Mouse (Mus musculus): ENCODE results near the gene Actr8.

The Actr8 gene

DNA sequence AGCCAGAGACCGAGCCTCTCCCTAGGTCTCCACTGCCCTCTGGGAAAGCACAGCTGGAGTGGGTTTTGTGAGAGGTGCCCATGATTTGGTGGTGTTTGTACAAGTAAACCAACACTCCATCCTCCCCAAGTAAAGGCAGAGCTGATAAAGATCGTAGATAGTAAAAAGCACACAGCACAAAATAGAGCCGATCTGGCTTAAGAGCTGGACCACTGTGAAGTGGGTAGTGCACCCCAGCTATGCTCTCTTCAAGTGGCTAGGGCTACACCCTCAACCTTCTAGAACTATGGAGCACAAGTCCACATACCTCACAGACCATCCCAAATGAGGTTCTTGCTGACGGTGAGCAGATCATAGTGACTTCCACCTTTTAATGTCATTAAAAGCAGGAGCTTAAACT, 61.3 kb downstream of the Actr8 start:
- DNase-seq (ENCODE audit: low spot score) = no peak

DNA sequence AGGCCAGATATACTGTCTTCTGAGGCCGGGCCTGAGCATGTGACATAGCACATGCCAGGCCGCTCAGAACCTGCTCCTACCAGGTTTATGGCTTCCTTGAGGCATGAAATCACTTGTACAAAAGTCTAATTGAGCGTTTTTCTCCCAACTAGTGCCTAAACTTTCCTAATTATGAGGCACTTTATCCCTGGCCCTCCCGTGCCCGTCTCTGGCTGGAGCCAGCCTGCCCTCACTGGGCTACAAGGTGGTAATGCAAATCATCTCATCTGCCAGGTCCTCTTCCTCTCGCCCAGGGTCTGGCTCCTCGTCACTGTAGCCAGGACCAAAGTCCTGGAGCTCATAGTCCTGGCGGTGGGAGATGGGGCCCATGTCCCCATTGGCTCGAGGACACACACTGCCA, 63.7 kb downstream of the Actr8 start:
- no peak for DNase-seq (ENCODE audit: low spot score)

DNA sequence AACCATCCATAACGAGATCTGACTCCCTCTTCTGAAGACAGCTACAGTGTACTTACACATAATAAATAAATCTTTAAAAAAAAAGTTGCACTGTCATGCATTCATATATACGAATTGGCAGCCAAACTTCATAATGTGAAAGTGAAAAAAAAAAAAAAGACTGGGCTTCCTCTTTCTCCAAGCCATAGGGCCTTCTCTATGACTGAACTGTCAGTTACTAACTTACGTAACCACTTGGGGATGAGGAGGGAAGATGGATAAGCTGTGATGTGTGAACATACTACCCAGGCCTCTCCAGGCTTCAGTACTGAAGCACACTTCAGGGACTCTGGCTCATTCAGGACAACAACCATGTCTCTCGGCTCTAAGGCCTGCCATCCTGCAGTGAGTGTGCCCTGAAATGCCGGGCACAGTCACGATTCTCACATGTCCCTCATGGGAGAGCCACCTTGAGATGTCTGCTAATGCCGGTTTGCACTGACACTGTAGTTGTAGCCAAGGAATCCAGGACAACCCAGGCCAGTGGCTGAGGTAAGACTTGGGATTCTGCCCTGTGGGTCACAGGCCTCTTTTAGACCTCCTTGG, 65.3 kb downstream of the Actr8 start:
- no peak for DNase-seq (ENCODE audit: low spot score)

DNA sequence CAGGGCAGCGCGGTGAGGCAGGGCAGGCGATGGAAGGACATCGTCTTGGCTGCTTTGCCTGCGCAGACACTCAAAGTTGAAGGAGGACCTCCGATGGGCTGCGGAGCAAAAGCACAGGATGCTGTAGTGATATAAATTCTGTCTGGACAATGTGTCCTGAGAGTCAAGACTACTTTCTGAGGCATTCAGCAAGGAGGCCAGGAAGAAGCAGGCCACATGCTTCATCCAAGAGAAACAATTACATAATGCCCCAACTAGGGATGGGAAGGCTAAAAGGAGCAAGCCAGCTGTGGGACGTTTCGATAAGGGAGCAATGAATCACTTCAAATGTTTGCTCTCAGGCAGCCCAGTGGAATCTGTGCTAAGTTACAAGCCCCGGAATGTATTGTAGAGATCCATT, 67.1 kb downstream of the Actr8 start:
- DNase-seq (ENCODE audit: low spot score) = no peak

DNA sequence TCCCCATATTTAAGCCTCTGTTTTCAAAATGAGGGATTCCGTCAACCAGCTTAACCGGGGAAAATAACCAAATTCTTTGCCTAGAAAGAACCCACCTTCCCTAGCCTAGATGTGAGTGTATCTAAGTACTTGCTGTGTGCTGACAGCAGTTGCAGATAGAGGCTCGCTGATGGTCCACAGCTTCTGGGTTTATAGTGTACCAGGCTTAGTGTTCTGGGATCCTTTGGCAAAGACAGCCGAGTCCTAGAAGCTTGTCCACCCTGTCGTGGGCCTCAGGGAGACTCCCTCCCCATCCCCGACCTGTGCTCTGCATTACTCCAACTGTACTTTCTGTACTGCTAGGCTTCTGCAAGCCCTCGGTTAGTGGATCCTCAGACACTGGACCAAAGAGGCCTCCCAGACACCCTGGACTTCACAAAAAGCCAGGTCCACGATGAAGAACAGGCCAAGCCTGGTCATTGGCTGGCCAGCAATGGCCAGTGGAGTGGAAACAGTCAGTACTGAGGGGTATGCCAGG, 67.6 kb downstream of the Actr8 start:
- DNase-seq (ENCODE audit: low spot score) = no peak

DNA sequence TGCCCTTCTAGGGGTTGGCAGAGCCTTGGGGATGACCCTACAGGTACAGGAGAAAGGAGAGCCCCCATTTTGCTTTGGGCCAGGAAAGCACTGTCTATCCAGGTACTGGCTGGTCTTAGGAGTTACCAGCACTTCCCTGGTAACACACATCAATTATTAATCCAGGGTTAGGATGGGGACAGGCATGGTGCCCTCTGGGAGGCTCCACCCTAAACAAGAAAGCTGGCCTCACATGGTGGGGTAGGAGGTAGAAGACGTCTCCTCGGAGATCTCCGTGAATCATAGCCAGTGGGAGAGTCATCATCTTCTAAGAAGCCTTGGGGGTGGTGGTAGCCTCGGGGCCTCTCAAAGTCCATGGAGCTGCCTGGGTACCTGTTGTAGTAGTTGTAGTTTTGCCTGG, 68.8 kb downstream of the Actr8 start:
- DNase-seq (ENCODE audit: low spot score) = no peak

DNA sequence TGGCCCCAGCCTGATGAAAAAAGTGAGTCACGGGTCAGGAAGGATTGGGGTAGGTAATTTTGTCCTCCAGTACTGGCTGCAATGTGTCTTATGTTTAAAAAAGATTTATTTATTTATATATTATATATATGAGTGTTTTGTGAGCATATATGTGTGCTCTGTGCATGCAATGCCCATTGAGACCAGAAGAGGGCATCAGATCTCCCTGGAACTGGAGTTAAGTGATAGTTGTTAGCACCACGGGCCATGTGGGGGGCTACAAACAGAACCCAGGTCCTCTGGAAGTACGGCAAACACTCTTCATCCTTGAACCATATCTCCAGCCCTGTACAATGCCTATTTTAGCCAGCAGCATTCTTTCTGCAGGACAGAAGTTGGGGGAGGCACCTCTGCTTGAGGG, 69.9 kb downstream of the Actr8 start:
- no peak for DNase-seq (ENCODE audit: low spot score)

DNA sequence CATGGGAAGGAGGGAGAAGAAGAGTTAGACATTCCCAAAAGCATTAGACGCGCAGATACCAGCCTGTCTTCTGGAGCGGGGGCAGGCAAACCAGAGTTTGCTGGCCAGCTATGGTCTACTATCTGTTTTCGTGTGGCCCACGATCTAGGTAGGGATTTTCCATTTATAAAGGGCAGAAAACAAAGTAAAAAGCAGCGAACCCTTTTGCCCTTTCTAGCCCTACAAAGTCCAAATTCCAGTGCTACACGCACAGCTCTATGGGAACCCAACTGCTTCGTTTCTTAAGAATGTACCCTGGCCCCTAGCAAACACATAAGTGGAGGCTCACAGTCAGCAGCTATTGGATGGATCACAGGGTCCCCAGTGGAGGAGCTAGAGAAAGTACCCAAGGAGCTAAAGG, 72.1 kb downstream of the Actr8 start:
- DNase-seq (ENCODE audit: low spot score) = no peak

DNA sequence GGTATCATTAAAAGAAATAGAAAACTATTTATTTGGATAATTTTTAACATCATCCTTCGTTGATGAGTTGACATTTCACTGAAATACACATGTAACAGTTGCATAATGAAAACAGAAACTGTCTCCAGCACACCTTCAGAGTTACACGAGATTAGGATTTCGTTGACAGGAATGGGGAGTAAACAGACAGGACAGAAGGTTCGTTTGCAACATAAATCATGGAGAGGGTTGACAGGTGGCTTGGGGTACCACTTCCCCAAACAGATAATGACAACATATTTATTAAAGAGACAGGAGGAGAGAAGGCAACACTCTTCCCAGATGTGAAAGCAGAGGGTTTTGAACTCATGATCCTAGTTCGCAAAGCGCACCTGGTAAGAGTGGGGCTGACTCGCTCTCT, 76.8 kb downstream of the Actr8 start:
- no peak for DNase-seq (ENCODE audit: low spot score)

Measured in ovary, postnatal 36 days (tissue).